Mouse (Mus musculus) ES-E14 (cell line): ENCODE measurements around the gene Sp100. TPM values are rescaled to one million over a fixed set of nuclear protein-coding genes. Genes with fewer than 3 reads are reported as not detected.

Experiments
- DNase-seq: peaks from one replicate; pipeline ENCODE4 v3.0.0-alpha.2; 2013; ENCODE audit warnings: low read depth, low spot score
- H3K27ac ChIP-seq: 2 replicates; pipeline ENCODE4 v1.5.1; 2012; ENCODE audit warnings: low read depth, mild to moderate bottlenecking, low read length, moderate library complexity, mixed read lengths; ENCODE audit not compliant: poor library complexity, insufficient read depth, severe bottlenecking
- H3K36me3 ChIP-seq: 2 replicates; pipeline ENCODE4 v1.6.1; 2012; ENCODE audit warnings: mild to moderate bottlenecking, low read length, moderate library complexity, mixed read lengths; ENCODE audit not compliant: control insufficient read depth, poor library complexity, insufficient read depth, severe bottlenecking
- H3K4me1 ChIP-seq, 2 experiments: fragments of 150-350 bp in 1 of 2; sonication (generic) in 1 of 2; 2 replicates each; pipeline ENCODE4 v1.6.1; 2012; ENCODE audit warnings: low read length in 2 of 2, mild to moderate bottlenecking in 1 of 2, mixed read lengths in 1 of 2; ENCODE audit not compliant: control insufficient read depth in 2 of 2, insufficient read depth in 2 of 2, poor library complexity in 1 of 2
- H3K4me3 ChIP-seq, 2 experiments: fragments of 150-350 bp in 1 of 2; sonication (generic) in 1 of 2; 2 replicates each; pipeline ENCODE4 v1.5.1; 2012; ENCODE audit warnings: low read length in 2 of 2, low read depth in 1 of 2, mild to moderate bottlenecking in 1 of 2, mixed read lengths in 1 of 2; ENCODE audit not compliant: insufficient read depth in 1 of 2, poor library complexity in 1 of 2, severe bottlenecking in 1 of 2
- H3K9ac ChIP-seq: 2 replicates; pipeline ENCODE4 v1.6.1; 2012; ENCODE audit warnings: low read depth, mild to moderate bottlenecking, low read length, mixed read lengths; ENCODE audit not compliant: poor library complexity, insufficient read depth, severe bottlenecking
- H3K9me3 ChIP-seq: fragments of 150-350 bp; sonication (generic); 2 replicates; pipeline ENCODE4 v1.6.1; 2012; ENCODE audit warnings: low read depth, mild to moderate bottlenecking, low read length; ENCODE audit not compliant: control insufficient read depth, insufficient read depth
- CHD2 ChIP-seq: IDR thresholded peaks from 2 replicates; pipeline ENCODE4 v1.6.1; 2014; ENCODE audit warnings: mild to moderate bottlenecking, low read depth, low read length, inconsistent platforms
- HCFC1 ChIP-seq: IDR thresholded peaks from 2 replicates; pipeline ENCODE4 v1.6.1; 2012; ENCODE audit warnings: low read length, inconsistent platforms, borderline replicate concordance; ENCODE audit not compliant: insufficient read depth
- MAFK ChIP-seq: IDR thresholded peaks from 2 replicates; pipeline ENCODE4 v1.6.1; 2014; ENCODE audit warnings: mild to moderate bottlenecking, low read depth, low read length, inconsistent platforms; ENCODE audit not compliant: insufficient read depth
- ZC3H11A ChIP-seq: IDR thresholded peaks from 2 replicates; pipeline ENCODE4 v1.6.1; 2012; ENCODE audit warnings: low read depth, mild to moderate bottlenecking, inconsistent platforms, low read length, borderline replicate concordance
- ZNF384 ChIP-seq: IDR thresholded peaks from 2 replicates; pipeline ENCODE4 v1.6.1; 2012; ENCODE audit warnings: low read depth, low read length, inconsistent platforms
- in situ Hi-C, 2 experiments: fragments of 600-800 bp; cut with MboI; formaldehyde crosslinking; loops; one replicate each; pipeline ENCODE4 v1.15.1; 2025; ENCODE audit warnings: low sequenced_read_pairs in 2 of 2, inconsistent platforms in 1 of 2; ENCODE audit not compliant: unreplicated experiment in 2 of 2
- total RNA-seq: library from RNA; depleted of rRNA; stranded (reverse); fragments of 300-350 nt; gene quantifications from 2 replicates; pipeline ENCODE4 v1.2.3, GENCODE M21; 2012

Sp100 gene
- total RNA-seq, 1 experiment = not detected

DNA sequence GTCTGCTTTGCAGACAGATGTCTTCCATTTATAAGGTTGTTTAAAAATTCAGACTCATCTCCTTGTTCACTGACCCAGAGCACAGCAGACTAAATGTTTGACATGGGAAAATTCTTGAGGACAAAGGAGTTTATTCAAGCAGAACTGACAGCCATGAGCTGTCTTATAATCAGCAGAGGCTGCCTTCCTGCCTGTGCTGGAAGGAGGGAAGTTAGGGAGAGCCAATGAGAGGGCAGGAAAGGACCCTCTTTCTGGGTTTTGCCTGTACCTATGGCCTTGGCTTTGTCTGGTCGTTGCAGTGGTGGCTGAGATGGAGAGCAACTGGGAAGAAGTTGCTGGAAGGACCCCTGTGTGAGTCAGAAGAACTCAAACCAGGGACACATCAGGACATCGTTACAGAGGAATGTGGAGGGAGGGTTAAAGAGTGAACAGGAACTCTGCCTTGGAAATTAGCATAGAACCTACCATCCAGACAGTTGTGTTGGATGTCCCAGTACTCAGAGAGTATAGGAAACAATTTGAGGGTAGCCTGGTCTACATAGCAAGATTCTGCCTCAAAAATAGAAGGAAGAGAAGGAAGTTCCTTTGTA is 93.2 kb downstream of the Sp100 start:
- 0 out of 4 replicates have a peak, but pooled peaks cover 0 to 3% of the 10 kb centered on the region in 2 experiments for H3K4me1 ChIP-seq
- DNase-seq = no peak
- in situ Hi-C loops = loop anchor here in 1 of 2 experiments (25.0 kb wide), 1 partner anchor 156 kb away; the partner anchor contains the start of genes G530012D18Rik and Sp110
- no peak for TF ChIP-seq HCFC1
- no peak for TF ChIP-seq CHD2
- no peak for TF ChIP-seq ZC3H11A
- H3K9ac ChIP-seq = no peak overlapping the region
- no peaks in the 10 kb centered on the region for H3K9me3 ChIP-seq
- no peak overlapping the region for H3K27ac ChIP-seq
- H3K36me3 ChIP-seq = no peaks in the 10 kb centered on the region
- H3K4me3 ChIP-seq = no peak overlapping the region

DNA sequence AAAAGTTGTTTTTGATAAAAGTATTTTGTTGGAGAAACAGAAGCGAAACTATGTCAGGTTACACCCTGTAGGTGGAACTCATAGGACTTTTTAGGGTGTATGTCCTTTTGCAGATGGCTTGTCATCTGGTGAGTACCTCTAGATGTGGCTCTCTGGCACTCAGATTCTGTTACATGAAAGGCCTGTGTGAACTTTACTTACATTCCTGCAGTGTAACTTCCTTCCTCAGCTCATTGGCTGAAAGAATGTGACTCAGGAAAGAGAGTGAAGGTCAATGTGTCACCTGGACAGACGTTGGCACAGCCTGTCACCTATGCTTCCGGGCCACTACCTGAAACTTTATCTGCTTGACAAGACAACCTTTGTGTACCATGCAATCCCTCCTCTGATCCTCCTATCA is 94.8 kb downstream of the Sp100 start:
- DNase-seq = no peak
- Histone ChIP-seq H3K9ac (no peak overlapping the region), H3K36me3 (no peaks in the 10 kb centered on the region), H3K9me3 (no peaks in the 10 kb centered on the region), H3K4me3 (no peak overlapping the region), H3K4me1 (0 out of 4 replicates have a peak, but pooled peaks cover 0 to 3% of the 10 kb centered on the region in 2 experiments), H3K27ac (no peak overlapping the region)
- TF ChIP-seq HCFC1 (no peak), ZC3H11A (no peak), ZNF384 (no peak)
- in situ Hi-C loops = loop anchor here in 1 of 2 experiments (25.0 kb wide), 1 partner anchor 157 kb away; the partner anchor contains the start of genes G530012D18Rik and Sp110

DNA sequence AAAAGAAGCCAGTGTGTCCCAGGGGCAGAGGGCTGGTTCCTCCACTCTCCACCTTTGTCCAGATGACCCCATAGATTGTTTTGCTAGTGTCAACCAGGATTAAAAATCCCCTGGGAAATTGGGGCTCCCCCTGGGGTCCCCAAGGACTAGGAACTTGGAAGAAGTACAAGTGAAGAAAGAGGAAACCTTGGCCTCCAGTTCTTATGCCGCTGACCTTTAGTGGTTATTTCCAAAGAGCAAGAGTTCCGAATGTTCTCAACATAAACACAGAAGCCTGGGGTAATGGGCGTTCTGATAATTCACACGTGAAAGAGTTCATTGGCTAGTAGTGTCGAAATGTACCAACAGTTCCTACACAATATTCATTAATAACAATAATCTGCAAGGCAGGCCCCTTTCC is 96.7 kb downstream of the Sp100 start:
- no peak for TF ChIP-seq ZNF384
- no peak for TF ChIP-seq ZC3H11A
- TF ChIP-seq CHD2 = no peak
- TF ChIP-seq MAFK = no peak
- TF ChIP-seq HCFC1 = no peak
- Histone ChIP-seq H3K4me3 (no peak overlapping the region), H3K4me1 (no peaks in the 10 kb centered on the region), H3K27ac (no peak overlapping the region), H3K9ac (no peak overlapping the region), H3K36me3 (no peaks in the 10 kb centered on the region), H3K9me3 (no peaks in the 10 kb centered on the region)
- in situ Hi-C loops = loop anchor here in 1 of 2 experiments (25.0 kb wide), 1 partner anchor 159 kb away; the partner anchor contains the start of genes G530012D18Rik and Sp110
- no peak for DNase-seq

DNA sequence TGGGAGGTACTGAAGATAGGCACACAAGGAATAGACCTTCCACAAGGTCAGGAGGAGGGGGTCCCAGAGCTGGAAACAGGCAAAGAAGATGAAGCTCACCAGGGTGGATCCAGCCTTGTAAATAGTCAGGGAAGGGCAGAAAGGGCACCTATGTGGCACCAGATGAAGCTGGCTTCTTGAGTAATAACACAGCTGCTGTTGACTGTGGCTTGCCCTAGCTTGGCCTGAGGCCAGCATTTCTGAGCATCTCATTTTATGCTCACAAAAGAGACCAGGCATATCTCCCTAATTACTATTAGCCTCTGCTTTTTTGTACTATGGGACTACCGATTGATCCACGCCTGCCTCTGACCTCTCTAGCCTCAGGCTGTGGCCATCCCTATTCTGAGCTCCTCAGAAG is 100.0 kb downstream of the Sp100 start:
- no peak for DNase-seq
- Histone ChIP-seq H3K4me1 (peaks cover 0 to 2% of the 10 kb centered on the region in 2 experiments; a peak in 1 of 4 replicates), H3K4me3 (no peak overlapping the region), H3K36me3 (no peaks in the 10 kb centered on the region), H3K9ac (no peak overlapping the region), H3K9me3 (no peaks in the 10 kb centered on the region), H3K27ac (no peak overlapping the region)
- TF ChIP-seq ZC3H11A (no peak), HCFC1 (no peak), ZNF384 (no peak), CHD2 (no peak), MAFK (no peak)
- in situ Hi-C loops = loop anchor here in 1 of 2 experiments (25.0 kb wide), 1 partner anchor 163 kb away; the partner anchor contains the start of genes G530012D18Rik and Sp110

DNA sequence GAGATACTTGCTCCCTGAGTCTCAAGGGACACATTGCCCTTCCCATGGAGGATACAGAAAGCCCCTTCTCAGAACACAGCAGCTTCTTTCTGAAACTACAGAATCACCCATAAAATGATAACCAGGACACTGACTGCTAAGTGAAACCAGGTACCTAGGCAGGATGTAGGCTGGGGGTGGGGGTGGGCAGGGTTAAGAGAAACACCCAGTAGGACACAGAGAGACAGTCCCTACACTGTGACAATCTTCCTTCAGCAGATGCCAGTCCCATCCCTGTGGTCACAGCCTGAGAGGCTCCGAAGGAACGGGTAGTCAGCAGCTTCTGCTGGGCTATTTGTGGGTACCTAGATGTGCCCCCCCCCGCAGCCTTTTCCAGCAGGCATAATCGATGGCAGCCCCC is 100.9 kb downstream of the Sp100 start:
- Histone ChIP-seq H3K27ac (no peak overlapping the region), H3K9me3 (no peaks in the 10 kb centered on the region), H3K36me3 (no peaks in the 10 kb centered on the region), H3K4me1 (peaks cover 0 to 2% of the 10 kb centered on the region in 2 experiments; a peak in 1 of 4 replicates), H3K4me3 (no peak overlapping the region), H3K9ac (no peak overlapping the region)
- in situ Hi-C loops = no loop called here
- TF ChIP-seq HCFC1 = no peak
- TF ChIP-seq MAFK = no peak
- no peak for TF ChIP-seq ZC3H11A
- no peak for TF ChIP-seq CHD2
- TF ChIP-seq ZNF384 = no peak
- DNase-seq = no peak
